Mouse (Mus musculus): ENCODE measurements at regions not wholly inside any gene's neighbourhood (a gene's known extent, or its start where the extent isn't known, plus 50 kb on each side); places are given as distances from the start of the nearest gene placed in this dataset.
A peak's percentile ranks its signal among the peaks of the same experiment; 100 is the strongest.
"Not testable (repeated sequence)": the region's sequence is repeated elsewhere in the genome, so short reads cannot be mapped to it uniquely, and the experiment has no call there.

DNA sequence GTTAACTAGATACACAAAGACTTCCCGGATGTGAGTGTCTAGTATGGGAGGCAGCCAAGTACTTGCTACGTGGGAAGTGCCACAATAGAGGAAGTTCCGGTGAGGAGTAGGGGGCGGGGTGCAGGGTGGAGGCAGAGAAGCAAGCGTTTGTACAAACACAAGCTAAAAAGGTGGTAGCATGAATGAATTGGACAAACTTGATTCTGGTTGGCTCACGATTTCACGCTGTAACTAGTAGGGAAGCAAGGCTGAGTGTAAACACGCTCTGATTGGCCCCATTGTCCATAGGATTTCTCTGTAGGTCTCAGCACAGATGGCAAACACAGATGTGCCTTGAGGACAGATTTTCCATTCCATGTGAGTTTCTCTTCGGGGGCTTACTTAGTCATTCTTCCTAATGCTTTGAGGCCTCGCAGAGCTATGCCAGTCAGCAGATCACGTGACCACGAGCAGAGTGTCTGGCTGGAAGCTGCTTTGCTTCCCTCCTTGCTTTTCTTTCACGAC, 76.6 kb upstream of the Ptgfr start:
- ATAC-seq (ENCODE audit: low read depth): peak; percentile 88
- H3K4me1 ChIP-seq (replicated peaks): 0 out of 2 replicates have a peak, but pooled peaks cover 5% of the 10 kb centered on the region
- peak overlapping the region; percentile 21; the same call in 1 of the 2 replicates for H3K4me2 ChIP-seq
- H3K4me3 ChIP-seq: no peak overlapping the region
- WGBS: 52% methylated on average over 13 of the region's 13 CpGs
- no peaks in the 10 kb centered on the region for H3K36me3 ChIP-seq
- no peaks in the 10 kb centered on the region for H3K9me3 ChIP-seq
- H3K27me3 ChIP-seq: no peaks in the 10 kb centered on the region
- H3K9ac ChIP-seq: no peak overlapping the region
- no peak overlapping the region; the same call in 1 of the 2 replicates for H3K27ac ChIP-seq (replicated peaks)

DNA sequence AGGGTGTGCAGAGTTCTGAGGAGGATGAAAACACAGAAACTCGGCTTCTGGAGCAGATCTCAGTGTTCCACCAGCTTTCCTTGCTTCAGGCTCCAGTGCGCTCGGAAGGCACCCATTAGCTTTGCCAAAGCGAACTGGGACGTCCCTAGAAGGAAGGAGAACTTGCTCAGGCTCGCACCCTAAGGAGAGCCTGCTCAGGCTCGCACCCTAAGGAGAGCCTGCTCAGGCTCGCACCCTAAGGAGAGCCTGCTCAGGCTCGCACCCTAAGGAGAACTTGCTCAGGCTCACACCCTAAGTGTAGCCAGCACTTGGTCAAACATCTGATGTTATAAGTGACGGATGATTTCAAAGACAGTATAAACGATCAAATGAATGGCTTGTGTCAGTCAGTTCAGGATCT, 74.9 kb upstream of the Ptgfr start:
- not testable (repeated sequence) for H3K36me3 ChIP-seq; H3K9me3 ChIP-seq; H3K4me1 ChIP-seq (replicated peaks); H3K27ac ChIP-seq (replicated peaks); H3K4me2 ChIP-seq; H3K9ac ChIP-seq; H3K27me3 ChIP-seq; ATAC-seq (ENCODE audit: low read depth); H3K4me3 ChIP-seq
- WGBS: 88% methylated on average over 11 of the region's 11 CpGs

GRCm38 (mm10) chr3:151910851-151911250, 73.4 kb upstream of the Ptgfr start:
- H3K4me1 ChIP-seq (replicated peaks): 0 out of 2 replicates have a peak, but pooled peaks cover 5% of the 10 kb centered on the region
- H3K4me3 ChIP-seq: no peak overlapping the region
- no peak overlapping the region for H3K27ac ChIP-seq (replicated peaks)
- no peak overlapping the region for H3K4me2 ChIP-seq
- ATAC-seq (ENCODE audit: low read depth): no peak
- no peaks in the 10 kb centered on the region for H3K9me3 ChIP-seq
- WGBS: 89% methylated on average over 2 of the region's 2 CpGs
- no peaks in the 10 kb centered on the region for H3K36me3 ChIP-seq
- no peak overlapping the region for H3K9ac ChIP-seq
- no peaks in the 10 kb centered on the region for H3K27me3 ChIP-seq

- H3K36me3 ChIP-seq: no peaks in the 10 kb centered on the region
- no peak overlapping the region for H3K4me3 ChIP-seq
- 88% methylated on average over 3 of the region's 3 CpGs for WGBS
- no peak for ATAC-seq (ENCODE audit: low read depth)
- H3K27me3 ChIP-seq: no peaks in the 10 kb centered on the region
- no peaks in the 10 kb centered on the region for H3K9me3 ChIP-seq
- no peak overlapping the region for H3K9ac ChIP-seq
- 0 out of 2 replicates have a peak, but pooled peaks cover 5% of the 10 kb centered on the region for H3K4me1 ChIP-seq (replicated peaks)
- H3K27ac ChIP-seq (replicated peaks): no peak overlapping the region
- H3K4me2 ChIP-seq: no peak overlapping the region
These were observed 71.9 kb upstream of the Ptgfr start for GRCm38 (mm10) chr3:151909344-151909743.

DNA sequence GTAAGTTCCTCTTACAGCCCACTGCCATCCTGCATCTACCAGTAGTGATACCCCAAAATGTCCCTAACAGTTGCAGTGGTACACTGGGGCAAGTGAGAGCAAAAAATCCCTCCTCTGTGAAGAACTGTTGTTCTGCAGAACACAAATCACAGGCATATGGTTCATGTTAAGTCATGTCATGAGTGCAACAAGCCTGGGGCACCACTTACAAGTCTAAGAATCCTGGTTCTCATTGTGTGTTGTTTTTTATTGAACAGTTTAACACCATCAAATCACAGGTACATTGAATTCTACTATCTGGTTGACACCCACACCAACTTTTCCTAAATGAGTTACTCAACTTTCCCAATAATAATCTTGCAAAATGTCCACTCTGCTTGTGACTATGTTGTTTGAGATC, 71.5 kb upstream of the Ptgfr start:
- no peak overlapping the region for H3K4me3 ChIP-seq
- no peak overlapping the region for H3K27ac ChIP-seq (replicated peaks)
- no peak overlapping the region for H3K9ac ChIP-seq
- H3K27me3 ChIP-seq: no peaks in the 10 kb centered on the region
- no peak overlapping the region for H3K4me2 ChIP-seq
- H3K4me1 ChIP-seq (replicated peaks): 0 out of 2 replicates have a peak, but pooled peaks cover 2% of the 10 kb centered on the region
- no peaks in the 10 kb centered on the region for H3K9me3 ChIP-seq
- H3K36me3 ChIP-seq: no peaks in the 10 kb centered on the region
- ATAC-seq (ENCODE audit: low read depth): no peak

GRCm38 (mm10) chr3:151905775-151906174, 68.3 kb upstream of the Ptgfr start:
- Histone ChIP-seq H3K9me3 (no peaks in the 10 kb centered on the region), H3K4me3 (no peak overlapping the region), H3K27ac (replicated peaks) (no peak overlapping the region), H3K4me2 (no peak overlapping the region), H3K27me3 (no peaks in the 10 kb centered on the region), H3K36me3 (no peaks in the 10 kb centered on the region), H3K9ac (no peak overlapping the region), H3K4me1 (replicated peaks) (no peaks in the 10 kb centered on the region)
- 90% methylated on average over 4 of the region's 4 CpGs for WGBS
- no peak for ATAC-seq (ENCODE audit: low read depth)

DNA sequence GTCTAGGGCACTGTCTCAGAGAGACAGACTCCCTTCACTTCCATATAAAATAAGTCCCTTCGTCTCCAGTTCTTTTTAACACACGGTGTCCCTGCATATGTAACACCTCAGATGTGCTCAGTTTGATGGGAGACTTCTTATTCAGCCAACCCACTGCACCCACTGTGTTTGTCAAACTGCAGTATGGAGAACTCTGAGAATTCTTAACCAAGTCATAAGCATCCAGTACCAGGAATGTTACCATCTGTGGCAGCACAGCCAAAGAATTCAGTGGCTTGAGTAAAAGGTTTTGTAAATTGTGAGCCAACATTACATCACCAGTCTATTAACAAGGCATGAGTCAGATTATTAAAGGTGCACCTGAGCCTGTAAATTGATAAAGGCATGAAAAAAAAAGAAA, 65.7 kb upstream of the Ptgfr start:
- Histone ChIP-seq H3K4me1 (replicated peaks) (no peaks in the 10 kb centered on the region), H3K27me3 (no peaks in the 10 kb centered on the region), H3K9ac (no peak overlapping the region), H3K36me3 (no peaks in the 10 kb centered on the region), H3K4me2 (no peak overlapping the region), H3K4me3 (no peak overlapping the region), H3K27ac (replicated peaks) (no peak overlapping the region), H3K9me3 (no peaks in the 10 kb centered on the region)
- WGBS: 92% methylated on average over 2 of the region's 2 CpGs
- no peak for ATAC-seq (ENCODE audit: low read depth)

- no peaks in the 10 kb centered on the region for H3K27me3 ChIP-seq
- H3K27ac ChIP-seq (replicated peaks): no peak overlapping the region
- no peaks in the 10 kb centered on the region for H3K4me1 ChIP-seq (replicated peaks)
- no peak overlapping the region for H3K4me3 ChIP-seq
- H3K9ac ChIP-seq: no peak overlapping the region
- no peaks in the 10 kb centered on the region for H3K36me3 ChIP-seq
- no peaks in the 10 kb centered on the region for H3K9me3 ChIP-seq
- ATAC-seq (ENCODE audit: low read depth): no peak
- WGBS: 82% methylated on average over 13 of the region's 13 CpGs
- H3K4me2 ChIP-seq: no peak overlapping the region
These were observed 64.9 kb upstream of the Ptgfr start for GRCm38 (mm10) chr3:151902216-151902827.

GRCm38 (mm10) chr3:151899676-151900075, 62.2 kb upstream of the Ptgfr start:
- H3K4me3 ChIP-seq: no peak overlapping the region
- no peak for ATAC-seq (ENCODE audit: low read depth)
- no peak overlapping the region for H3K27ac ChIP-seq (replicated peaks)
- H3K4me1 ChIP-seq (replicated peaks): no peaks in the 10 kb centered on the region
- 87% methylated on average over 6 of the region's 6 CpGs for WGBS
- no peaks in the 10 kb centered on the region for H3K9me3 ChIP-seq
- H3K27me3 ChIP-seq: no peaks in the 10 kb centered on the region
- H3K9ac ChIP-seq: no peak overlapping the region
- H3K4me2 ChIP-seq: no peak overlapping the region
- no peaks in the 10 kb centered on the region for H3K36me3 ChIP-seq

DNA sequence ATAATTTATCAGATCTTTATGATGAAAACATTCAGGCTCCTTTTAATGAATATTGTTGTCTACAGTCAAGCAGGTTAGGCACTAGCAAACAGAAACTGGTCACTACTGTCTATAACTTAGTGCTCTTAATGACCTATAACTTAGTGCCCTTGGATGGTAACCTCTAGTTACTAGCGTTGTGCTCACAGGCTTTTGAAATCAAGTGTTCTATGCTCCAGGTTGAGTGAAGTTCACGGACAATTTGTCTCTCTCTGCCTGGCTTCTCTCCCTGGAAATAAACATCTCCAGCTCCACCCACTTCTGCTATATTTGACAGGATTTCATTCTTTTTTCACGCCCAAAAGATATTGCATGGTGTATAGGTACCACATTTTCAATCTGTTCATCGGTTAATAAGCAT, 61.7 kb upstream of the Ptgfr start:
- whole genome bisulfite sequencing: 87% methylated on average over 4 of the region's 4 CpGs
- H3K9ac ChIP-seq: no peak overlapping the region
- ATAC-seq (ENCODE audit: low read depth): no peak
- H3K36me3 ChIP-seq: no peaks in the 10 kb centered on the region
- no peaks in the 10 kb centered on the region for H3K27me3 ChIP-seq
- H3K4me2 ChIP-seq: no peak overlapping the region
- no peaks in the 10 kb centered on the region for H3K9me3 ChIP-seq
- H3K27ac ChIP-seq (replicated peaks): no peak overlapping the region
- no peaks in the 10 kb centered on the region for H3K4me1 ChIP-seq (replicated peaks)
- no peak overlapping the region for H3K4me3 ChIP-seq

DNA sequence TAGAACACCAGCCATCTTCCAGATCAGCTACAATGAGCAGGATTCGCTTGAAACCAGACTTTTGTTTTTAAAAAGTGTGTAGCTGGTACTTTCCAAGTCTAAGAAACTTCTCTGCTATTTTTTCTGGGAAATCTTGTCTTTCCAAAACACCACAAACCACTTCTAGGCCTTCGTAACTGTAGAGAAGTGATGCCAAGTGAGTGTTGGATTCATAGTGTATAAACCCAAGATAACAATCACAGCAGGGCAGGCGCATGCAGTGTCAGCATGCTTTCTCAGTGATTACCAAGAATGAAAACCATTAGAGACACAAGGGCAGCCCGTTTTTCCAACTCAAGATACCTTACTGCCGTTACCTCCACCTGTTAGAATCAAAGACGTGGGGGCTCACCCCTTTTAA, 58.9 kb upstream of the Ptgfr start:
- Histone ChIP-seq H3K4me1 (replicated peaks) (peaks cover 9% of the 10 kb centered on the region; the same call in 1 of the 2 replicates), H3K27me3 (no peaks in the 10 kb centered on the region), H3K4me3 (no peak overlapping the region), H3K9ac (no peak overlapping the region), H3K36me3 (no peaks in the 10 kb centered on the region), H3K27ac (replicated peaks) (no peak overlapping the region), H3K9me3 (no peaks in the 10 kb centered on the region), H3K4me2 (no peak overlapping the region)
- ATAC-seq (ENCODE audit: low read depth): no peak
- 89% methylated on average over 6 of the region's 6 CpGs for WGBS

- Histone ChIP-seq H3K4me2 (no peak overlapping the region), H3K36me3 (no peaks in the 10 kb centered on the region), H3K27ac (replicated peaks) (no peak overlapping the region), H3K4me1 (replicated peaks) (peaks cover 13% of the 10 kb centered on the region), H3K27me3 (no peaks in the 10 kb centered on the region), H3K9me3 (no peaks in the 10 kb centered on the region), H3K4me3 (no peak overlapping the region), H3K9ac (no peak overlapping the region)
- 63% methylated on average over 3 of the region's 3 CpGs for WGBS
- no peak for ATAC-seq (ENCODE audit: low read depth)
These were observed 57.3 kb upstream of the Ptgfr start for GRCm38 (mm10) chr3:151894712-151895111.
